Mouse (Mus musculus) hindlimb bud, embryonic 11.5 days (tissue): ENCODE data around the gene Vmn2r30.
"Not testable (repeated sequence)": the region's sequence is repeated elsewhere in the genome, so short reads cannot be mapped to it uniquely, and the experiment has no call there.

ENCODE experiments used
- DNase-seq: peaks from one replicate; pipeline ENCODE4 v3.0.0-alpha.2; 2012; ENCODE audit warnings: low read depth, low spot score; ENCODE audit errors: extremely low spot score

Vmn2r30 gene

GRCm38 (mm10) chr7:7337509-7337908, at the start of gene Vmn2r30:
Gene Vmn2r30 (minus strand): TSS chr7:7337609.
- not testable (repeated sequence) for DNase-seq

GRCm38 (mm10) chr7:7374431-7374830, 37.0 kb upstream of the Vmn2r30 start, which contains the start of gene Gm45783:
Gene Gm45783 (minus strand): TSS chr7:7374573.
- DNase-seq: not testable (repeated sequence)

- no peak for DNase-seq
These were observed 41.8 kb downstream of the Vmn2r30 start for GRCm38 (mm10) chr7:7295595-7295994.

DNA sequence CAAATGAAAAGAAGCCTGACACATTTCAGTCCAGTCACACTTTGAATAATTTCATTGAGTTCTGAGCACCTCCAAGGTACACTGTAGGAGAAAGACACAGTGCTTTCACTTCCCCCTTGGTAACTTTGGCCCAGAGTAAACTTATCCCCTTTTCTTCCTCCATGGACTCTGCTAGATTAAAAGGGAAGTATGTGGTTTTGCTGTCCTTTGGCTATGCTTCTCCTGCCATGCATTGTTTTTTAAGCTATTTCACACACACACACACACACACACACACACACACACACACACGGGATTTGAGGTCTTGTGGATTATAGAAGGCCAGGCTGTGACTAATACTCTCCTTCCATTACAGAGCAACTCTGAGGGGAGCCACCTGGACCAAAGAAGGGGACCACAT, 56.0 kb downstream of the Vmn2r30 start:
- no peak for DNase-seq

DNA sequence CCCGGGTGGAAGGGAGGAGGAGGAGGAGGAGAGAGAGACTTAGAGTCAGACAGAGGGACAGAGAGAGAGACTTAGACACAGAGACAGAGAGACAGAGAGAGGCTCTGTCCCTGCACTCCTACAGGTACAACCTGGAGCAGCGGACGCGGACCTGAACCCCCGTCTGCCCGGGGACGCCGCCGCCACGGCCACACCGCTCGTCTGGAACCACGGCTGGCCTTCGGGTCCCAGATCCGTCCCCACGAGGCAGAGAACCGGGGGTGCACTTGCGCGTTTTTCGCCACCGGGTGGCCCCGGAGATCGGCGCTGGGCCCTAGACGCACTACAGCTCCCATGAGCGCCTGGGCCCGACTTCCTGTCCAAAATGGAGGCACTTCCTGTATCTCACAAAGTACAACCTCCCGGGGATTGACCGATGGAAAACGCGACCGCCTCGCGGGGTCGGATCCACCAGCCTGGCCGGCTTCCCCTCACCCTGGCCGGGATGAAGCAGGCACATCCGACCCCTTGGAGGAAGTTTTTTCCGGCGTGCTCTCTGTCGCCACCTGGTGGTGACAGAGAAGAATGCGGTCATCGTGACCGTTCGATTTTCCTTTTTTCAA, 59.3 kb downstream of the Vmn2r30 start, which contains the start of gene Gm45844:
Gene Gm45844, minus strand, starts transcription at position 324 of the 602 bp plus-strand sequence.
- DNase-seq: not testable (repeated sequence)

- DNase-seq: not testable (repeated sequence)
These were observed 59.9 kb downstream of the Vmn2r30 start for GRCm38 (mm10) chr7:7277556-7277955.
